In the genomic region with DNA sequence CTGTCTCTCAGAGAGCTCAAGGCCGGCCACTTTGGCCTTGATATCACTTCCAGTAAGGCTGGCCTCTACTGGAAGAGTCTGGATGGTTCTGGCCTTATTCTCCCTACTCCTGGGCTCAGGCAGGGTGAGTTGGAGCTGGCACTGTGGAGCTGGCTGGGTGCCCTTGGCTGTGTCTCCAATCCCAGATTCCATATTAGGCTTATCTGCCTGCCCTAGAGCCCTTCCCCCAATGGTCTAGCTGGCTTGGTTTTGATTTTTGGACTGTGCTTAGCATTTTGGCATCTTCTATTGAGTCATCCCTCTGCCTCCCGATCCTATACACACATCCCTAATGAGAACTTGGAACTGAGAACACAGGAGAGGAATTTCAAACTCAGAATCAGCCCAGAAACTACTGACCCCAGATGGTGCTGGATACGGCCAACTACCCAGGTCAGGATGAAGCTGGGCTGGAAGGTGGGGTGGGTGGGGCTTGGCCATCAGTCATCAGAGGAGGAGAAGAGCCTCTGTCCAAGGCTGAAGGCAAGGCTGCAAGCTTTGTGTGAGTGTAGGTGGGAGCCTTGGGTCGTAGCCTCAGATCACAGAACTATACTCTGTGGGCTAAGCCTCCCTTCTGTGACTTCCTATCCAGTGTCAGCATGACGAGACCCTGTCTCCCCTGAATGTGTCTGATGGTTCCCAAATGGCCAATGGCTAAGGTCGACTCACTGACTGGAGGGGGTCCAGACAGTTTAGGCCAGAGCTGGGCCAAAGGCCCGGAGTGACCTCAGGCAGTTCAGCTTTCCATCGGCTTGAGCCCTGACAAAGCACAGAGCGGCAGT, we compare ENCODE assay signal across 8 mouse cellular contexts.
DNase-seq lines count a peak whose midpoint lies in the region; ATAC-seq lines count a peak whose summit lies in the region.

No protein-coding gene starts in this region.

- no peak for ATAC-seq in forebrain, embryonic 11.5 days (replicated peaks; ENCODE audit: low FRiP score)
- peak; percentile 35; the same call in 1 of the 2 replicates for ATAC-seq in embryonic facial prominence, embryonic 14.5 days (ENCODE audit: low read depth)
- peak; percentile 72 for ATAC-seq in lung, embryonic 16.5 days (ENCODE audit: low read depth)
- ATAC-seq in monocyte, adult 5-6 weeks (replicated peaks; ENCODE audit: insufficient number of reproducible peaks, low FRiP score, low TSS enrichment, poor library complexity, severe bottlenecking): no peak

- H3K9ac ChIP-seq in forebrain, embryonic 11.5 days (ENCODE audit: low read length): no peak overlapping the region
- no peak overlapping the region for H3K9ac ChIP-seq in embryonic facial prominence, embryonic 14.5 days (ENCODE audit: low read depth, low read length)
- H3K9ac ChIP-seq in lung, embryonic 16.5 days (ENCODE audit: low read length): no peak overlapping the region

- no peaks in the 10 kb centered on the region for H3K4me1 ChIP-seq in forebrain, embryonic 11.5 days (replicated peaks; ENCODE audit: control insufficient read depth, insufficient read depth, low read length)
- H3K4me1 ChIP-seq in forebrain, embryonic 10.5 days: peaks cover 7% of the 10 kb centered on the region; the same call in 1 of the 2 replicates
- H3K4me1 ChIP-seq in embryonic facial prominence, embryonic 14.5 days (ENCODE audit: control insufficient read depth, insufficient read depth, low read length): 0 out of 2 replicates have a peak, but pooled peaks cover 6% of the 10 kb centered on the region
- peaks cover 20% of the 10 kb centered on the region for H3K4me1 ChIP-seq in lung, embryonic 16.5 days (replicated peaks; ENCODE audit: control insufficient read depth, insufficient read depth, low read length)

- WGBS in forebrain, embryonic 11.5 days: 87% methylated on average over 9 of the region's 9 CpGs
- 86% methylated on average over 9 of the region's 9 CpGs for WGBS in forebrain, embryonic 10.5 days
- WGBS in embryonic facial prominence, embryonic 14.5 days: 71% methylated on average over 9 of the region's 9 CpGs
- 63% methylated on average over 9 of the region's 9 CpGs for WGBS in lung, embryonic 16.5 days

- H3K9me3 ChIP-seq in forebrain, embryonic 11.5 days (ENCODE audit: control insufficient read depth, low read length): no peaks in the 10 kb centered on the region
- no peaks in the 10 kb centered on the region for H3K9me3 ChIP-seq in forebrain, embryonic 10.5 days
- no peaks in the 10 kb centered on the region for H3K9me3 ChIP-seq in embryonic facial prominence, embryonic 14.5 days (ENCODE audit: control insufficient read depth, low read length)
- no peaks in the 10 kb centered on the region for H3K9me3 ChIP-seq in lung, embryonic 16.5 days (ENCODE audit: control insufficient read depth, low read length)

- no peak overlapping the region for H3K27ac ChIP-seq in forebrain, embryonic 11.5 days (ENCODE audit: low read depth, low read length)
- H3K27ac ChIP-seq in forebrain, embryonic 10.5 days: no peak overlapping the region
- H3K27ac ChIP-seq in embryonic facial prominence, embryonic 14.5 days (replicated peaks; ENCODE audit: low read depth, low read length): no peak overlapping the region
- peak overlapping the region; percentile 71 for H3K27ac ChIP-seq in lung, embryonic 16.5 days (ENCODE audit: low read length)

- no peak overlapping the region for H3K4me2 ChIP-seq in forebrain, embryonic 11.5 days (ENCODE audit: low read depth, low read length, severe bottlenecking)
- H3K4me2 ChIP-seq in embryonic facial prominence, embryonic 14.5 days (ENCODE audit: low read depth, low read length): no peak overlapping the region
- H3K4me2 ChIP-seq in lung, embryonic 16.5 days (ENCODE audit: low read depth, low read length): no peak overlapping the region

- no peaks in the 10 kb centered on the region for H3K27me3 ChIP-seq in forebrain, embryonic 11.5 days (ENCODE audit: control insufficient read depth, insufficient read depth, low read length)
- H3K27me3 ChIP-seq in forebrain, embryonic 10.5 days (ENCODE audit: poor library complexity, severe bottlenecking): no peaks in the 10 kb centered on the region
- H3K27me3 ChIP-seq in embryonic facial prominence, embryonic 14.5 days (replicated peaks; ENCODE audit: control insufficient read depth, insufficient read depth, low read length): no peaks in the 10 kb centered on the region
- no peaks in the 10 kb centered on the region for H3K27me3 ChIP-seq in lung, embryonic 16.5 days (ENCODE audit: control insufficient read depth, insufficient read depth, low read depth, low read length)

- no peaks in the 10 kb centered on the region for H3K36me3 ChIP-seq in forebrain, embryonic 11.5 days (ENCODE audit: control insufficient read depth, insufficient read depth, low read length)
- H3K36me3 ChIP-seq in forebrain, embryonic 10.5 days (replicated peaks): no peaks in the 10 kb centered on the region
- no peaks in the 10 kb centered on the region for H3K36me3 ChIP-seq in embryonic facial prominence, embryonic 14.5 days (ENCODE audit: control insufficient read depth, insufficient read depth, low read length)
- H3K36me3 ChIP-seq in lung, embryonic 16.5 days (ENCODE audit: control insufficient read depth, insufficient read depth, low read length): no peaks in the 10 kb centered on the region

- peak; percentile 21 for DNase-seq in forebrain, embryonic 11.5 days (ENCODE audit: low spot score)
- no peak for DNase-seq in forebrain, embryonic 10.5 days (ENCODE audit: extremely low spot score, low spot score)
- peak; percentile 97 for DNase-seq in Muller cell, postnatal 12 days (ENCODE audit: inconsistent ontology term)
- DNase-seq in embryonic facial prominence, embryonic 14.5 days (ENCODE audit: low spot score): peak; percentile 53
- DNase-seq in heart, postnatal 4 days: peak; percentile 92
- peak; percentile 35 to 84 for DNase-seq in urinary bladder, postnatal 36 days (ENCODE audit: low spot score in 2 of 2)

- no peak overlapping the region for H3K4me3 ChIP-seq in forebrain, embryonic 11.5 days (ENCODE audit: low read depth, low read length)
- no peak overlapping the region for H3K4me3 ChIP-seq in forebrain, embryonic 10.5 days
- no peak overlapping the region for H3K4me3 ChIP-seq in embryonic facial prominence, embryonic 14.5 days (ENCODE audit: low read depth, low read length)
- no peak overlapping the region for H3K4me3 ChIP-seq in lung, embryonic 16.5 days (ENCODE audit: low read length)

Comparison
In these comparisons a context has a peak if more than half of its experiments do, and no peak if none do; other contexts are left out.
1. ATAC-seq: peak in embryonic facial prominence, embryonic 14.5 days (single experiment) and lung, embryonic 16.5 days (single experiment); none in forebrain, embryonic 11.5 days (single experiment) and monocyte, adult 5-6 weeks (single experiment).